Mouse (Mus musculus): Measurements from ENCODE around the gene Rgs8. TPM values are rescaled to one million over a fixed set of nuclear protein-coding genes. Genes with fewer than 3 reads are reported as not detected.
A peak's percentile ranks its signal among the peaks of the same experiment; 100 is the strongest.

Rgs8 gene
- polyA plus RNA-seq, 1 experiment, result 0.10 TPM

DNA sequence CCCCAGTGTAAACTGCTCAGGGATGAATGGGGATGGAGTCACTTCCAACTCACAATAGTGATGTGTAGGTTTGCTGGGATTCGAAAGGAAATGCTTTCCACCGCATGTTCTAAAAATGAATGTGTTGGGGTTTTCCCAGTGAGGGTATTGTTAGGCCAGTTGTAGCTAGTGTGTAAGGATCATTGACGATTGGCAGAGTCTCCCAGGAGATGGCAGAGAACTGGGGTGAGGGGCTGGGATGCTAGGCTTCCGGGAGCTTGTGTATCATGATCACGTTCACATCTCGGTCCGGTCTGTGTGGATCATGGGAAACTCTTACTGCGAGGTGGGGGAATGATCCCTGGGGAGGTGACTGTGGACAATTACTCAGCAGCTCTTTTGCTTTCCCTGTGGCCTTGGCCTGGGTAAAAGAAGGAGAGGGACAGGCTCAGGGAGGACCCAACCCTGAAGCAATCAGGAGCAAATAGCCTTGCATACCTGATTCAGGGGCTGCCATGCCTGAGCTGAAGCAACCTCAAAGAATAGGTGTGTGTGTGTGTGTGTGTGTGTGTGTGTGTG lies 50.1 kb downstream of the Rgs8 start:
- Histone ChIP-seq H3K27me3 (ENCODE audit: control insufficient read depth, insufficient read depth, low read length, poor library complexity, severe bottlenecking) (no peaks in the 10 kb centered on the region), H3K36me3 (ENCODE audit: control insufficient read depth, insufficient read depth, low read length, poor library complexity, severe bottlenecking) (no peaks in the 10 kb centered on the region), H3K9ac (ENCODE audit: low read depth, poor library complexity, severe bottlenecking) (no peak overlapping the region), H3K4me1 (ENCODE audit: control insufficient read depth, insufficient read depth, low read length) (peaks cover 2% of the 10 kb centered on the region), H3K27ac (ENCODE audit: insufficient read depth, low read length) (no peak overlapping the region), H3K4me3 (ENCODE audit: low read depth, low read length) (no peak overlapping the region), H3K9me3 (replicated peaks; ENCODE audit: control insufficient read depth, insufficient read depth, low read length, poor library complexity, severe bottlenecking) (no peaks in the 10 kb centered on the region)
- TF ChIP-seq POLR2A (IDR thresholded peaks at IDR 0.05; ENCODE audit: insufficient read depth, low read length) (no peak), EP300 (IDR thresholded peaks at IDR 0.05; ENCODE audit: insufficient read depth, low read depth, low read length) (no peak), CTCF (IDR thresholded peaks at IDR 0.05; ENCODE audit: low read depth, low read length) (no peak)

GRCm38 (mm10) chr1:153703445-153703991 lies 50.7 kb downstream of the Rgs8 start:
- no peaks in the 10 kb centered on the region for H3K27me3 ChIP-seq (ENCODE audit: control insufficient read depth, insufficient read depth, low read length, poor library complexity, severe bottlenecking)
- TF ChIP-seq POLR2A (IDR thresholded peaks at IDR 0.05; ENCODE audit: insufficient read depth, low read length) (no peak), EP300 (IDR thresholded peaks at IDR 0.05; ENCODE audit: insufficient read depth, low read depth, low read length) (no peak), CTCF (IDR thresholded peaks at IDR 0.05; ENCODE audit: low read depth, low read length) (no peak)
- H3K36me3 ChIP-seq (ENCODE audit: control insufficient read depth, insufficient read depth, low read length, poor library complexity, severe bottlenecking), result no peaks in the 10 kb centered on the region
- peaks cover 2% of the 10 kb centered on the region for H3K4me1 ChIP-seq (ENCODE audit: control insufficient read depth, insufficient read depth, low read length)
- H3K4me3 ChIP-seq (ENCODE audit: low read depth, low read length), result no peak overlapping the region
- H3K27ac ChIP-seq (ENCODE audit: insufficient read depth, low read length), result no peak overlapping the region
- no peaks in the 10 kb centered on the region for H3K9me3 ChIP-seq (replicated peaks; ENCODE audit: control insufficient read depth, insufficient read depth, low read length, poor library complexity, severe bottlenecking)
- H3K9ac ChIP-seq (ENCODE audit: low read depth, poor library complexity, severe bottlenecking), result no peak overlapping the region

DNA sequence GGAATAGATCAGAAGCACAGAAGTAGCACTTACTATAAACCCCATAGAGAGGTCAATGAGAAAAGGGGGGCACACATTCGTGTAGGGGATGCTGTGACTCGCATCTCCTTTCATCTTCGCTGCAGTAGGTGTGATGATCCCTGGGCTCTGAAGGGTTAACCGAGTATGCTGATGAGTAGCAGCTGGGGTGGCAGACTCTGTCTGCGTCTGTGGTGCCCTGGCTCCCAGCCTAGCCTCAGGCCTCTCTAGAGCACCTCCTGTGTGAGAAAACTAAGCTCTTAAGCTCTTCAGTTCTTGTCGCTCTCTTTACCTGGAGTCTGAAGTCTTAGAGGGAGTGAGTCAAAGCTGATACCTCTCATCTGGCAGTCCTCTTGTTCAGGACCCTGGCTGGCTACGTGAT lies 51.3 kb downstream of the Rgs8 start:
- Histone ChIP-seq H3K9ac (ENCODE audit: low read depth, poor library complexity, severe bottlenecking) (no peak overlapping the region), H3K36me3 (ENCODE audit: control insufficient read depth, insufficient read depth, low read length, poor library complexity, severe bottlenecking) (no peaks in the 10 kb centered on the region), H3K4me3 (ENCODE audit: low read depth, low read length) (no peak overlapping the region), H3K9me3 (replicated peaks; ENCODE audit: control insufficient read depth, insufficient read depth, low read length, poor library complexity, severe bottlenecking) (no peaks in the 10 kb centered on the region), H3K4me1 (ENCODE audit: control insufficient read depth, insufficient read depth, low read length) (peaks cover 2% of the 10 kb centered on the region), H3K27ac (ENCODE audit: insufficient read depth, low read length) (no peak overlapping the region), H3K27me3 (ENCODE audit: control insufficient read depth, insufficient read depth, low read length, poor library complexity, severe bottlenecking) (no peaks in the 10 kb centered on the region)
- no peak for TF ChIP-seq CTCF (IDR thresholded peaks at IDR 0.05; ENCODE audit: low read depth, low read length)
- TF ChIP-seq EP300 (IDR thresholded peaks at IDR 0.05; ENCODE audit: insufficient read depth, low read depth, low read length), result no peak
- no peak for TF ChIP-seq POLR2A (IDR thresholded peaks at IDR 0.05; ENCODE audit: insufficient read depth, low read length)

DNA sequence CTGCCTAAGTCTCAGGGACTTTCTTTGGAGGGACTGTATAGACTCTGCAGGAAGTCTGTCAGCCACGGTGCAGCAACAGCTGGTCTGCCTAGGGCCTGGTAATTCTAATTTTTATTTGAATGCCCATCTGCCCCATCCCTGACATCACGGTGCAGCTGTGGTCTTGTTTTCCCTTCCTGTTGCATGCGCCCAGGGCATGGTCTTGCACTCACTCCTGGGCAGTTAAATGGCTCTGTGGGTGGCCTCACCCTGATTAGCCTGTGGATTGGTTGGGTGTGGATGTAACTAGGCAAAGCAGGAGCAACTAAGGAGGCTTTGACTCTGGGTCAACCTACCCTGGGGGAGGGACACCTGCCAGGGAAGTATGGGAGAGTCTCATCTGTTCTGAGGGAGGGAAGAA lies 52.2 kb downstream of the Rgs8 start:
- Histone ChIP-seq H3K36me3 (ENCODE audit: control insufficient read depth, insufficient read depth, low read length, poor library complexity, severe bottlenecking) (no peaks in the 10 kb centered on the region), H3K4me1 (ENCODE audit: control insufficient read depth, insufficient read depth, low read length) (peaks cover 2% of the 10 kb centered on the region), H3K9ac (ENCODE audit: low read depth, poor library complexity, severe bottlenecking) (no peak overlapping the region), H3K27ac (ENCODE audit: insufficient read depth, low read length) (no peak overlapping the region), H3K9me3 (replicated peaks; ENCODE audit: control insufficient read depth, insufficient read depth, low read length, poor library complexity, severe bottlenecking) (no peaks in the 10 kb centered on the region), H3K27me3 (ENCODE audit: control insufficient read depth, insufficient read depth, low read length, poor library complexity, severe bottlenecking) (no peaks in the 10 kb centered on the region), H3K4me3 (ENCODE audit: low read depth, low read length) (no peak overlapping the region)
- TF ChIP-seq POLR2A (IDR thresholded peaks at IDR 0.05; ENCODE audit: insufficient read depth, low read length), result no peak
- TF ChIP-seq CTCF (IDR thresholded peaks at IDR 0.05; ENCODE audit: low read depth, low read length), result no peak
- peak; percentile 83 for TF ChIP-seq EP300 (IDR thresholded peaks at IDR 0.05; ENCODE audit: insufficient read depth, low read depth, low read length)

DNA sequence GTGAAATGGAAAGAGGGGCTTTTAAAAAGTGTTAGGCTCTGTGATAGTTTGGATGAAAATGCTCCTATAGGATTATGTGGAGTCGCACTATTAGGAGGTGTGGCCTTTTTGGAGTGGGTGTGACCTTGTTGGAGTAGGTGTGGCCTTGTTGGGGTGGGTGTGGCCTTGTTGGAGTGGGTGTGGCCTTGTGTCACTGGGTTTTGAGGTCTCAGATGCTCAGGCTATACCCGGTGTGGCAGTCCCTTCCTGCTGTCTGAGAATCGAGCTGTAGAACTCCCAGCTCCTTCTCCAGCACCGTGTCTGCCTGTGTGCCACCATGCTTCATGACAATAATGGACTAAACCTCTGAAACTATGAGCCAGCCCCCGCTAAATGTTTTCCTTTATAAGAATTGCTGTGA lies 55.8 kb downstream of the Rgs8 start:
- H3K4me3 ChIP-seq (ENCODE audit: low read depth, low read length), result no peak overlapping the region

DNA sequence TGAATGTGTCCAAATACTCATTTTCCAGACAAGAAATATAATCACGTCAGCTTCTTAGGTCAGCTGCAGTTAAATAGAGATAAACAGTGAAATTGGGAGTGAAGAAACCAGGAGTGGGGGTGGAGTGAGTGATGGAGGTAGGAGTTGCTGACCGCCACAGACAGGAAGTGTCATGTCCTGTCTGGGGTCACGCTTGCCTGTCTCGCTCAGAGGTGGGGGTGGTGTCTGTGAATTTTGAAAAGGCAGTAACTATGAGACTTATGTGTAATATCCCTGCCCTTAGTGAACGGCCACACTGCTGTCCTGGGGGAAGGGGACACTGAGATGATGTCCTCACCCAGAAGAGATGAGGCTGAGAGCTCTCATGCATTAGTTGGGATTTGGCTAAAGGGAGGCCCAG lies 56.6 kb downstream of the Rgs8 start:
- peaks cover 2% of the 10 kb centered on the region for H3K4me1 ChIP-seq (ENCODE audit: control insufficient read depth, insufficient read depth, low read length)
- H3K36me3 ChIP-seq (ENCODE audit: control insufficient read depth, insufficient read depth, low read length, poor library complexity, severe bottlenecking), result no peaks in the 10 kb centered on the region
- no peak overlapping the region for H3K27ac ChIP-seq (ENCODE audit: insufficient read depth, low read length)
- no peak for TF ChIP-seq POLR2A (IDR thresholded peaks at IDR 0.05; ENCODE audit: insufficient read depth, low read length)
- TF ChIP-seq EP300 (IDR thresholded peaks at IDR 0.05; ENCODE audit: insufficient read depth, low read depth, low read length), result no peak
- TF ChIP-seq CTCF (IDR thresholded peaks at IDR 0.05; ENCODE audit: low read depth, low read length), result no peak
- H3K9me3 ChIP-seq (replicated peaks; ENCODE audit: control insufficient read depth, insufficient read depth, low read length, poor library complexity, severe bottlenecking), result no peaks in the 10 kb centered on the region
- no peak overlapping the region for H3K4me3 ChIP-seq (ENCODE audit: low read depth, low read length)
- H3K27me3 ChIP-seq (ENCODE audit: control insufficient read depth, insufficient read depth, low read length, poor library complexity, severe bottlenecking), result no peaks in the 10 kb centered on the region
- H3K9ac ChIP-seq (ENCODE audit: low read depth, poor library complexity, severe bottlenecking), result no peak overlapping the region

More for the DNA sequence above, 55.8 kb downstream of the Rgs8 start:
- Histone ChIP-seq H3K4me1 (ENCODE audit: control insufficient read depth, insufficient read depth, low read length) (peaks cover 2% of the 10 kb centered on the region), H3K27me3 (ENCODE audit: control insufficient read depth, insufficient read depth, low read length, poor library complexity, severe bottlenecking) (no peaks in the 10 kb centered on the region), H3K9me3 (replicated peaks; ENCODE audit: control insufficient read depth, insufficient read depth, low read length, poor library complexity, severe bottlenecking) (no peaks in the 10 kb centered on the region), H3K36me3 (ENCODE audit: control insufficient read depth, insufficient read depth, low read length, poor library complexity, severe bottlenecking) (no peaks in the 10 kb centered on the region), H3K27ac (ENCODE audit: insufficient read depth, low read length) (no peak overlapping the region), H3K9ac (ENCODE audit: low read depth, poor library complexity, severe bottlenecking) (no peak overlapping the region)
- TF ChIP-seq CTCF (IDR thresholded peaks at IDR 0.05; ENCODE audit: low read depth, low read length), result no peak
